In the genomic region with DNA sequence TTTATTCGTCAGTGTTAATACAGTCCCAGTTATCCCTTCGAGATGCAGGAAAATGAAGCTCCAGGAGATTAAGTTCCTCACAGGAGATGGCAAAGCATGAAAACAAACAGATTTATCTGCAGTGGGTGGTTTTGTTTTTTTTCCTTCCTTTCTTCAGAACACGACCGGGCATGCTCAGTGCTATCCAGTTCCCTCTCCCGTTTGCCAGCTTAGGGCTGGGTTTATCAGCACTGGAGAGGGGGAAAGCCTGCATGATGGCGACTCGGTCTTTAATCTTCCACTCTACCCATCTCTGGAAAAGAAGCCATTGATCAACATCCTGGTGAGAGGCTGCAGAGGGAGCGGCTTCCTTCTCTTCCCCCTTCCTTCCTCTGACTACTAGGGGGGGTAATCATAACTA, we compare ENCODE assay signal across 8 mouse cellular contexts. TPM values are rescaled to one million over a fixed set of nuclear protein-coding genes. Genes with fewer than 3 reads are reported as not detected.
DNase-seq lines count a peak whose midpoint lies in the region; ATAC-seq lines count a peak whose summit lies in the region.

A gene (plus strand): TSS at position 200 of the 400 bp plus-strand sequence.

- peak within 1 kb of the TSS; percentile 96 for H3K27ac ChIP-seq in intestine, embryonic 14.5 days (ENCODE audit: low read depth)
- no peak within 1 kb of the TSS for H3K27ac ChIP-seq in liver, embryonic 16.5 days (ENCODE audit: low read length)

- no peak for ATAC-seq in intestine, embryonic 14.5 days (replicated peaks; ENCODE audit: low FRiP score, low TSS enrichment, low read depth)
- no peak for ATAC-seq in liver, embryonic 16.5 days (ENCODE audit: low read depth)

- peak; percentile 45 to 53 for DNase-seq in right cerebral cortex, postnatal 10 days (ENCODE audit: low spot score in 2 of 2)
- no peak for DNase-seq in right cerebral cortex, postnatal 14 days
- DNase-seq in cerebellum, postnatal 10 days = peak; percentile 58 to 63
- no peak for DNase-seq in gastrocnemius, postnatal 4 days (ENCODE audit: low spot score in 2 of 2)
- no peak for DNase-seq in intestine, embryonic 14.5 days (ENCODE audit: low spot score)
- DNase-seq in urinary bladder, postnatal 36 days (ENCODE audit: low spot score in 2 of 2) = no peak
- no peak for DNase-seq in frontal cortex, postnatal 10 days (ENCODE audit: low spot score in 2 of 2)

- peak within 1 kb of the TSS; percentile 64 for H3K4me3 ChIP-seq in intestine, embryonic 14.5 days (ENCODE audit: low read depth, low read length)
- H3K4me3 ChIP-seq in liver, embryonic 16.5 days (ENCODE audit: low read depth, low read length) = peak within 1 kb of the TSS; percentile 85

- H3K27me3 ChIP-seq in intestine, embryonic 14.5 days (replicated peaks; ENCODE audit: control insufficient read depth, insufficient read depth, low read length) = no peaks in the 10 kb centered on the region
- H3K27me3 ChIP-seq in liver, embryonic 16.5 days (ENCODE audit: control insufficient read depth, insufficient read depth, low read depth, low read length) = peaks cover 3% of the 10 kb centered on the region; the same call in 1 of the 2 replicates

- peak within 1 kb of the TSS; percentile 89 for H3K9ac ChIP-seq in intestine, embryonic 14.5 days (ENCODE audit: low read length)
- peak within 1 kb of the TSS; percentile 36 for H3K9ac ChIP-seq in liver, embryonic 16.5 days (ENCODE audit: low read depth, low read length)

- peak within 1 kb of the TSS; percentile 79 for H3K4me2 ChIP-seq in intestine, embryonic 14.5 days (ENCODE audit: low read length)
- peak within 1 kb of the TSS; percentile 96 for H3K4me2 ChIP-seq in liver, embryonic 16.5 days (ENCODE audit: low read depth, low read length)

- H3K36me3 ChIP-seq in intestine, embryonic 14.5 days (ENCODE audit: control insufficient read depth, insufficient read depth, low read length) = peaks cover 9% of the 10 kb centered on the region
- peaks cover 3% of the 10 kb centered on the region; the same call in 1 of the 2 replicates for H3K36me3 ChIP-seq in liver, embryonic 16.5 days (ENCODE audit: control insufficient read depth, insufficient read depth)

- H3K4me1 ChIP-seq in intestine, embryonic 14.5 days (replicated peaks; ENCODE audit: control insufficient read depth, insufficient read depth, low read length) = peaks cover 22% of the 10 kb centered on the region
- H3K4me1 ChIP-seq in liver, embryonic 16.5 days (ENCODE audit: control insufficient read depth, low read depth, low read length) = peaks cover 29% of the 10 kb centered on the region

- H3K9me3 ChIP-seq in intestine, embryonic 14.5 days (ENCODE audit: control insufficient read depth, low read length) = no peaks in the 10 kb centered on the region
- no peaks in the 10 kb centered on the region for H3K9me3 ChIP-seq in liver, embryonic 16.5 days (replicated peaks; ENCODE audit: control insufficient read depth, low read length)

- WGBS in intestine, embryonic 14.5 days = 25% methylated on average over 8 of the region's 8 CpGs
- 6% methylated on average over 8 of the region's 8 CpGs for WGBS in liver, embryonic 16.5 days (ENCODE audit: insufficient replicate concordance)

RNA-seq across cellular contexts. Expression of the gene that starts here (rescaled TPM):
- total RNA-seq in gastrocnemius, postnatal 4 days (2021) = 100 to 1,000 TPM; 380 to 385 TPM
- polyA plus RNA-seq in intestine, embryonic 14.5 days (2014; fragmentation: Nextera tagmentation; extraction: Ambion mirVana) = 328 and 365 TPM in 2 replicates
- 109 and 112 TPM in 2 replicates for polyA plus RNA-seq in liver, embryonic 16.5 days (2015; fragmentation: Nextera tagmentation; extraction: Ambion mirVana)

Comparison
In these comparisons a context has a peak if more than half of its experiments do, and no peak if none do; other contexts are left out.
1. DNase-seq: peak in right cerebral cortex, postnatal 10 days (2 of 2) and cerebellum, postnatal 10 days (2 of 2); none in right cerebral cortex, postnatal 14 days (single experiment), gastrocnemius, postnatal 4 days (0 of 2), intestine, embryonic 14.5 days (single experiment), urinary bladder, postnatal 36 days (0 of 2) and frontal cortex, postnatal 10 days (0 of 2).